Mouse (Mus musculus) liver, embryonic 14.5 days (tissue): ENCODE measurements around the gene Tbx6.

ENCODE experiments used
- CTCF ChIP-seq: IDR thresholded peaks from 2 replicates; pipeline ENCODE4 v1.5.1; 2016; ENCODE audit warnings: antibody characterized with exemption, low read depth, control low read depth
- EP300 ChIP-seq: IDR thresholded peaks from 2 replicates; pipeline ENCODE4 v1.6.1; 2016; ENCODE audit warnings: antibody characterized with exemption, low read depth

- TF ChIP-seq CTCF (no peak), EP300 (no peak)
These were observed 44.1 kb downstream of the Tbx6 start for GRCm38 (mm10) chr7:126825403-126825802.
